In the genomic region with DNA sequence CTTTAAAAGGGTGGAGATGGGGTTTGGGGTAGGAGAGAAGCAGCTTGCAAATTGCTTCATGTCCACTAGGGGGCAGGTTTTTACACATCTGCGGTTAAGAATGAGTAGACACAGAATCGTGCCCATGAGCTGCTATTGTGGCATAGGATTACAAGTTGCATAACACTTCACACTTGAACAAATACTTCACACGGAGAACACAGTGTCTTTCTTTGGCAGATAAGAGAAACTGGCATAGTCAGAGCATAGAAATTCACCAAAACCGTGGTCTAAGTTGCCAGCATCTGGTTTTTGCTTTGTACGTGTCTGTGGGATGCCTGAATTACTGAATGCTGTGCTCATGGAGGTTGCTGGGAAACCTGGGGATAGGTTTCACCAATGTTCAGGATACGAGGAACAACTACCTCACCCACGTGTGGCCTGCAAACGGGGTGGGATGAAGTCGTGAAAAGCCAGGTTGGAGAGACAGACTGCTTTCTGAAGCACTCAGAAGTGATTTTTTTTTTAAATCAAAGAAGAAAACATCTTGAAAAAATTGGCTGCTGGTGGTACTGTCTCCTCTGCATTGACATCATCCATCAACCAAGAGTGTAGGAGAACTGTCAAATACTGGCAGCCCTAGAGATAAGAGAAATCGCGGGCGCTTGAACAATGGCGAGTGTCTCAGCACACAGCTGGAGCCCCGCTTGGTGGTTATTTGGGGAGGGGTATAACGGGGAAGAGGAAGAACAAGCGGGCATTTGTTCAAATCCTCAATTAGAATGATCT, we compare ENCODE assay signal across 8 mouse cellular contexts.
DNase-seq lines count a peak whose midpoint lies in the region; ATAC-seq lines count a peak whose summit lies in the region.

No protein-coding gene starts in this region.

- no peak overlapping the region for H3K4me3 ChIP-seq in embryonic facial prominence, embryonic 10.5 days
- no peak overlapping the region for H3K4me3 ChIP-seq in limb, embryonic 10.5 days
- H3K4me3 ChIP-seq in midbrain, embryonic 16.5 days (ENCODE audit: low read depth, low read length) = no peak overlapping the region

- H3K4me1 ChIP-seq in embryonic facial prominence, embryonic 10.5 days = no peaks in the 10 kb centered on the region
- peaks cover 7% of the 10 kb centered on the region; the same call in 1 of the 2 replicates for H3K4me1 ChIP-seq in limb, embryonic 10.5 days
- no peaks in the 10 kb centered on the region for H3K4me1 ChIP-seq in midbrain, embryonic 16.5 days (ENCODE audit: control insufficient read depth, insufficient read depth, low read length)

- DNase-seq in A20 (ENCODE audit: low read depth, low spot score) = peak; percentile 43
- DNase-seq in adrenal gland, adult 2 months = peak; percentile 58
- DNase-seq in embryonic facial prominence, embryonic 10.5 days (ENCODE audit: low spot score) = peak; percentile 51
- peak; percentile 57 for DNase-seq in heart, adult 8-10 months (ENCODE audit: low spot score)
- DNase-seq in kidney, adult 8-10 months = peak; percentile 31 to 53
- DNase-seq in limb, embryonic 10.5 days (ENCODE audit: low spot score) = peak; percentile 61
- DNase-seq in thymus, postnatal 0 days (ENCODE audit: low spot score) = peak; percentile 43

- no peak overlapping the region for H3K27ac ChIP-seq in embryonic facial prominence, embryonic 10.5 days (replicated peaks)
- 0 out of 2 replicates have a peak overlapping the region, but pooled peaks have one; percentile 12 for H3K27ac ChIP-seq in limb, embryonic 10.5 days
- H3K27ac ChIP-seq in midbrain, embryonic 16.5 days (ENCODE audit: low read length) = no peak overlapping the region

- H3K27me3 ChIP-seq in embryonic facial prominence, embryonic 10.5 days (replicated peaks; ENCODE audit: low read depth, poor library complexity, severe bottlenecking) = no peaks in the 10 kb centered on the region
- H3K27me3 ChIP-seq in limb, embryonic 10.5 days (ENCODE audit: low read depth, poor library complexity, severe bottlenecking) = no peaks in the 10 kb centered on the region
- H3K27me3 ChIP-seq in midbrain, embryonic 16.5 days (ENCODE audit: control insufficient read depth, insufficient read depth, low read depth, low read length) = no peaks in the 10 kb centered on the region

- ATAC-seq in midbrain, embryonic 16.5 days = peak; percentile 69

- peak overlapping the region; percentile 26; the same call in 1 of the 2 replicates for H3K4me2 ChIP-seq in midbrain, embryonic 16.5 days (ENCODE audit: low read length)

- 58% methylated on average over 16 of the region's 16 CpGs for WGBS in embryonic facial prominence, embryonic 10.5 days
- WGBS in limb, embryonic 10.5 days = 58% methylated on average over 16 of the region's 16 CpGs
- 43% methylated on average over 16 of the region's 16 CpGs for WGBS in midbrain, embryonic 16.5 days

- H3K36me3 ChIP-seq in embryonic facial prominence, embryonic 10.5 days (replicated peaks) = no peaks in the 10 kb centered on the region
- no peaks in the 10 kb centered on the region for H3K36me3 ChIP-seq in limb, embryonic 10.5 days
- no peaks in the 10 kb centered on the region for H3K36me3 ChIP-seq in midbrain, embryonic 16.5 days (ENCODE audit: control insufficient read depth, insufficient read depth, low read length)

- H3K9ac ChIP-seq in midbrain, embryonic 16.5 days (ENCODE audit: low read depth, low read length) = no peak overlapping the region

- no peaks in the 10 kb centered on the region for H3K9me3 ChIP-seq in embryonic facial prominence, embryonic 10.5 days
- H3K9me3 ChIP-seq in limb, embryonic 10.5 days (replicated peaks) = no peaks in the 10 kb centered on the region
- H3K9me3 ChIP-seq in midbrain, embryonic 16.5 days (replicated peaks; ENCODE audit: control insufficient read depth, low read length, poor library complexity, severe bottlenecking) = no peaks in the 10 kb centered on the region
